Mouse (Mus musculus) embryonic fibroblast, embryonic 13.5 days (primary cell): ENCODE data around the gene Capn11. TPM values are rescaled to one million over a fixed set of nuclear protein-coding genes. Genes with fewer than 3 reads are reported as not detected.

Experiments used
- H3K27ac ChIP-seq: 2 replicates; pipeline ENCODE4 v1.5.1; 2012; ENCODE audit warnings: low read length, control low read depth, inconsistent platforms; ENCODE audit not compliant: insufficient read depth
- H3K4me1 ChIP-seq: 2 replicates; pipeline ENCODE4 v1.6.1; 2011; ENCODE audit warnings: low read length; ENCODE audit not compliant: control insufficient read depth, insufficient read depth
- H3K4me3 ChIP-seq: 2 replicates; pipeline ENCODE4 v1.5.1; 2011; ENCODE audit warnings: mild to moderate bottlenecking, control low read depth, low read length; ENCODE audit not compliant: insufficient read depth
- CTCF ChIP-seq: IDR thresholded peaks from 2 replicates; pipeline ENCODE4 v1.5.1; 2011; ENCODE audit warnings: mild to moderate bottlenecking, control low read depth, low read length, moderate library complexity, borderline replicate concordance; ENCODE audit not compliant: insufficient read depth
- POLR2A ChIP-seq: IDR thresholded peaks from 2 replicates; pipeline ENCODE4 v1.6.1; 2011; ENCODE audit warnings: low read depth, mild to moderate bottlenecking, control low read depth, low read length, moderate library complexity
- polyA plus RNA-seq: library from polyadenylated mRNA; stranded (reverse); fragments of >200 nt; gene quantifications from 2 replicates; pipeline ENCODE4 v1.2.4, GENCODE M21; 2011; ENCODE audit warnings: low read depth; ENCODE audit not compliant: missing spikeins, insufficient read length

Gene Capn11
- polyA plus RNA-seq, 1 experiment = not detected

DNA sequence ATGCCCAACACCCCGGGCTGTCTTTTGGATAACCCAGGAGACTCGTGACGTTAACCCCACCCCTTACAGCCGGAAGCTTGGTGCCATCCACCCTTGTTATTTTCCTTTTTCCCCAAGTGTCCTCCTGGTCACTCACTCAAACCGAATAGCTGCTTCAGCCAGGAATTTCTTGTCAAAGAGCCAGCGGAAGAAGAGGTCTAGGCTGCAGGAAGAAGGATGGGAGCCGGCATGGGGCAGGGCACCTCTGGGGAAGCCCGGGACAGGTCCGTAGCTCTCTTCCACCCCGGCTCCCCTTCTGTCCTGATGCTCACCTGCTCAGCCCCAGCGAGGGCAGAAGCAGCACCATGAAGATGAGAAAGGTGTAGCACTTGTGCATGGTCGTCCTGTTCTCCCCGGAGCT lies 5.5 kb upstream of the Capn11 start:
- no peak for TF ChIP-seq POLR2A
- TF ChIP-seq CTCF = no peak
- Histone ChIP-seq H3K4me3 (no peak overlapping the region), H3K27ac (no peak overlapping the region), H3K4me1 (no peaks in the 10 kb centered on the region)

DNA sequence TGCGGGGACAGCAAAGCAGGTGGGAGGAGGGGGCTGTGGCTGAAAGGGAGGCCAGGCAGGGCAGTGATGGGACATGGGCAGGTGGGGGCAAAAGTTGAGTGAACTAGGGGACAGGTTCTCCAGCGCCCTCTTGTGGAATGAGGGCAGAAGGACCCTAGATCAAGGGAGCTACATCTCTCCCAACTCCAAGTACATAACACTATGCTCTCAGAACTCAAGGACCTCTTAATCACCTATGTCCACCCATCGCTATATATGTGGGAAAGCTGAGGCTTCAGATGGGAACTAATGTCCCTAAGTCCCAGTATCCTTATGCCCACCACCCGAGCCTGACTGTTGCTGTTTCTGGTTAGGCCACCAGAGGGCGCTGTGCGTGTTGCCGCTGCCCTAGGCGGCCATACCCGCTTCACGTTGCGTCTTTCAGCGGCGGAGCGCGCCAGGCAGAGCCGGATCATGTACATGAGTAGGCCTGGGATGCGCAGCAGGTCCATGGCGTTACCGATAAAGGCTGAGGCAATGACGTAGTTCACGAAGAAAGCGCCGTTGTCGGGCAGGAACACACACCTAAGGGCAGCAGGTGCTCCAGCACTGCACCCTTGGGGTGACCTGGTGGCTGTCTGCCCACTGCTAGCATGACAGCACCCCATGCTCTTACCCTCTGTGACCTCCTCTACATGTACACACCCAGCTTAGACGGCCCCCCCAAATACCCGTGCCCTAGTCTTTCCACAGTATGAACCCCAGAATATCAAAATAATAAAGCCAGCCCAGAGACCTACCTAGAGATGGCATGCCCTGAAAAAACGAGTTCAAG lies 4.2 kb upstream of the Capn11 start:
- Histone ChIP-seq H3K4me1 (no peaks in the 10 kb centered on the region), H3K27ac (no peak overlapping the region), H3K4me3 (no peak overlapping the region)
- no peak for TF ChIP-seq POLR2A
- TF ChIP-seq CTCF = peak; percentile 96

DNA sequence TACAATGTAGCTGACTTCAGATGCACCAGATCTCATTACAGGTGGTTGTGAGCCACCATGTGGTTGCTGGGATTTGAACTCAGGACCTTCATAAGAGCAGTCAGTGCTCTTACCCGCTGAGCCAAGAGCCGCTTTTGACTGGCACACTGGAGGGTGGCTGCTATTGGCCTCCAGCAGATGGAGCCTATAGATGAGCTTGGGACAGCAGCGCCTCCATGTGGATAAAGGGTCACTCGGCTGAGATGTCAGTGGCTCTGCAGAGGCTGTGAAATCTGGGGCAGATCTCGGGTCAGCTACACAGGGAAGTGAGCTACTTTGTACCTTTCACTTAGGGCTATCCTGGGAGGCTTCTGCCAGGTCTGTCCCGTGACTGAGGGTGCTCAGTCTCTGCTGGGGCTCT lies 3.3 kb downstream of the Capn11 start:
- TF ChIP-seq CTCF (peak; percentile 38; the same call in 1 of the 2 replicates), POLR2A (no peak)
- no peak overlapping the region for H3K4me3 ChIP-seq
- H3K4me1 ChIP-seq = no peaks in the 10 kb centered on the region
- H3K27ac ChIP-seq = no peak overlapping the region

DNA sequence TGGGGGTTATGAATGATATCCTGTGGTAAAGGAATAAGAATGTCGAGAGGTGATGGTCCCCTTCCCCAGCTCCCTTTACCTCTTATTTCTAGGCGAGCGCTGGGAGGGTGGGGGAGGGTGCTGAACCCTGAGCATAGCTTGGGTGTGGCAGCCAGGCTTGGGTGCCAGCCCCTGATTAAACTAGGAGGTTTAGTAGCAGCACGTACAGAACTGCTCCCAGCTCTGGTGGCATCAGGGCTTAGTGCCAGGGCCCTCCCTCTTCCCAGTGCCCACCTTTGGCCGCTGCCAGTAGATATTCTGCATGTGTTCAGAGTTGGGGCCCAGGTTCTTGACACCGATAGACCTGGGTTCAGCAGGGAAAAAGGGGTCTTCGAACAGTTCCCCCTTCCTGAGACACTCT lies 5.9 kb downstream of the Capn11 start:
- no peak for TF ChIP-seq CTCF
- TF ChIP-seq POLR2A = no peak

DNA sequence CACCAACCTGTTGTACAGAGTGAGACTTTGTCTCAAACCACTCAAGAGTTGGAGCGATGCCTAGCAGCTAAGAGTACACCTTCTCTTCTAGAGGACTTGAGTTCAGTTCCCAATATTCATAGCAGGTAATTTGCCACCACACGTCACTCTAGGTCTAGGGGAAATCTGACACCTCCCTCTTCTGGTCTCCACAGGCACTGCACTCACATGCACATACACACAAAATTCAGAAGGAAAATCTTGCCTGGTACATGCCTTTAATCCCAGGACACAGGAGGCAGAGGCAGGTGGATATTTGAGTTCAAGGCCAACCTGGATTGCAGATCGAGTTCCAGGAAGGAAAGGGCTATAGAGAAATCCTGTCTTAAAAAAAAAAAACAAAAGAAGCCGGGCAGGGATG lies 14.9 kb downstream of the Capn11 start:
- no peak overlapping the region for H3K4me3 ChIP-seq
- no peak overlapping the region for H3K27ac ChIP-seq
- no peak for TF ChIP-seq POLR2A
- no peak for TF ChIP-seq CTCF
- H3K4me1 ChIP-seq = no peaks in the 10 kb centered on the region

More for the DNA sequence above, 5.9 kb downstream of the Capn11 start:
- Histone ChIP-seq H3K4me3 (no peak overlapping the region), H3K27ac (no peak overlapping the region), H3K4me1 (no peaks in the 10 kb centered on the region)

DNA sequence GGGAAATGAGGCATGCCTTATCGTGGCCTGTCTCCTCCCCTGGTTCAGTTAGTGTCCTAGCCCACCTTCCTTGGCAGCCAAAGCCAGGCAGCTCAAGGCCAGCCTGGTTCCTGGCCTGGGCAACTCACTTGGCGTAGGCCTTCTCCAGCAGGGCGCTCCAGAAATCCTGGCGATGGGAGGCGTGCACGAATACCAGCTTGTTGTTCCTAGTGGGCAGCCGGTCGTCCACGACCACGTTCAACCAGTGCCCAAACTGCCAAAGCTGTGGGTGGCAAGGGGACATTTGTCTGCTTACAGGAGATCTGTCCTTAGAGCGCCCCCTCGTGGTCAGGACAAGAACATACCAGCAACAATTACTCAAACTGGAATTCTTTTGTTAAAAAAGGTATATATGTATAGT lies 16.4 kb downstream of the Capn11 start:
- H3K4me3 ChIP-seq = no peak overlapping the region
- no peak overlapping the region for H3K27ac ChIP-seq
- TF ChIP-seq POLR2A = no peak
- TF ChIP-seq CTCF = peak; percentile 65
- H3K4me1 ChIP-seq = no peaks in the 10 kb centered on the region

DNA sequence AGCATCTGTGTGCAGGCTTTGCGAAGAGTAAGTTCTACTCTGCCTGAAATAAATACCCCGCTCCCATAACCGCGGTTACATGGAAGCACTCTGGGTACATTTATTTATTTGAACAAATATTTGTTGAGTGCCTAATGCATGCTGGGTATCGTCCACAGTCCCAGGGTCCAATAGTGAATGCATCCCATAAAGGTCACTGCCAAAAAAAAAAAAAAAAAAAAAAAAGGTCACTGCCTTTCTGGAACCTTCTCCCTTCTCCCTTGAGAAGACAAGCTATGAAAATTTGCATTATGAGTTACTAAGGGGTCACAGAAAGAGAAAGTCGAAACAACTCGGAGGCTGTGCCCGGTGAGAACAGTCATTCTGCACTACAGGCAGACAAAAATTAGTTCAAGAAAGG lies 17.1 kb downstream of the Capn11 start:
- no peak overlapping the region for H3K4me3 ChIP-seq
- TF ChIP-seq CTCF = no peak
- H3K4me1 ChIP-seq = no peaks in the 10 kb centered on the region
- no peak overlapping the region for H3K27ac ChIP-seq

DNA sequence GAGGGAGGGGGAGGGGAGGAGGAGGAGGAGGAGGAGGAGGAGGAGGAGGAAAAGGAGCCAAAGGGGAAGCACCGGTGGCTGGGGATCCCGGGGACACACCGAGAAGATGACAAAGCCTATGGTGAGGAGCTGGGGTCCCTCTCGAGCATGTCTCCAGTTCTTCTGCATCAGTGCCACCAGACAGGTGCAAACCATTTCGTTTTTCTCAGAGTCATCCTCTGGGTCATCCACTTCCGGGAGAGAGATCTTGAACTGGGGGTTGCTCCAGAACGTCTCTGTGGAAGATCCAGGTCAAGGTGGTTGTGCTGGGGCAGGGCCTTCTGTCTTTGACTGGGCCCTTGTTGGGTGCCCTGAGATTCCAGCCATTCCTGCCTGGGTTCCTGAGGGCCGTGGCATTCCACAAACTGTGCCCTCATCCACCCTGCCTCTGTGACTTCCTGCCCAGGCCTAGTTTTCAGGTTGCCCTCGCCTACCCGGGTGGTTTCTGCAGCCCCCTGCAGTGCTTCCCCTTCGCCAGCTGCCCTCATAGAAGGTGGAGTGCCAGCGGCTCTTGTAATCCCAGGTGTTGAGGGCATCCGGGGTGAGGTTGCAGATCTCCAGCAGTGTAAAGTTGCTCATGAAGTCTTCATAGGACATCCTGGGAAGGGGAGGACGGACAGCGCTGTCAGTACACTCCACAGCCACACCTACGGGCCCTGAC lies 20.4 kb downstream of the Capn11 start:
- Histone ChIP-seq H3K4me3 (no peak overlapping the region), H3K27ac (no peak overlapping the region), H3K4me1 (no peaks in the 10 kb centered on the region)
- TF ChIP-seq CTCF = no peak
- no peak for TF ChIP-seq POLR2A

DNA sequence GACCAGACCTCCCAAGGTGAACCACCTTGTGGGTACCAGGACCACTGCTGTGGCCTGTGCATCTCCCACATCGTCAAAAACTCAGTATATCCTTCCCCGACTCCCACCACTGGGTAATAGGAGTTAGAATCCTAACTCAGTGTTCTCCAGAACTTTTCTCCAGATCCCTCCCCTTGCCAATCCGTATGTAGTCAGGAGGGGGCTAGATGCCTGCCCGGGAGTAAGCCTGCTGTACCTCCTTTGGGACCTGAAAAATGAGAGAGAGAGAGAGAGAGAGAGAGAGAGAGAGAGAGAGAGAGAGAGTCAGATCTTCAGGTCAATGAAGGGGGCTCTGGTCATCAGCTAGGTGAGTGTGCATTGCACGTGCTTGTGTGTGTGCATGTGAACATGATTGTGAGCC lies 25.1 kb downstream of the Capn11 start:
- Histone ChIP-seq H3K4me1 (no peaks in the 10 kb centered on the region), H3K27ac (no peak overlapping the region), H3K4me3 (no peak overlapping the region)
- TF ChIP-seq CTCF (no peak), POLR2A (no peak)

DNA sequence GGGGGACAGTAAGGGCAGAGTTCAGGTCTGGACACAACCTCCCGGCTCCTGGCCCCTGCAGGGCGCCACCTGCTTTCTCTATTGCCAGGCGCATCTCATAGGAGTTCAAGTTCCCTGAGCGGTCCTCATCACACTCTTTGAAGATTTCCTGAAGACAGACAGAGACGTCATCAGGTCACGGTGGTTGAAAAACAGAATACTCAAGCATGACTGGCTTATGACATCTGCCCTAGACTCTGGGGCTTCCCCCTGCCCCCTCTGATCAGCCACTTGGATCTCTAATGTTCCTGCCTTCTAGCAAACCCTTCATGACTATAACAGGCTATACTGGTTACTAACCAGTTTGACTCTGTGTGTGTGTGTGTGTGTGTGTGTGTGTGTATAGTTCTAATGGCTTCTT lies 27.2 kb downstream of the Capn11 start:
- TF ChIP-seq POLR2A (no peak), CTCF (no peak)
- Histone ChIP-seq H3K4me1 (no peaks in the 10 kb centered on the region), H3K27ac (no peak overlapping the region), H3K4me3 (no peak overlapping the region)
